Mouse (Mus musculus) midbrain, embryonic 12.5 days (tissue): ENCODE results near the gene Tmem151a. TPM values are rescaled to one million over a fixed set of nuclear protein-coding genes. Genes with fewer than 3 reads are reported as not detected.

ENCODE experiments used
- ATAC-seq: fragments of 200-750 bp; cut with Nextera tagmentation; 2 replicates; pipeline ENCODE4 v1.8.0; 2017; ENCODE audit warnings: low read depth, moderate TSS enrichment, moderate library complexity; ENCODE audit not compliant: low FRiP score
- H3K27ac ChIP-seq: fragments of 300-500 bp; sonication (generic); replicated peaks from 2 replicates; pipeline ENCODE4 v1.5.1; 2016; ENCODE audit warnings: mild to moderate bottlenecking
- H3K27me3 ChIP-seq: fragments of 300-500 bp; sonication (generic); 2 replicates; pipeline ENCODE4 v1.6.1; 2016; ENCODE audit warnings: mild to moderate bottlenecking
- H3K36me3 ChIP-seq: fragments of 300-500 bp; sonication (generic); 2 replicates; pipeline ENCODE4 v1.6.1; 2016
- H3K4me1 ChIP-seq: fragments of 300-500 bp; sonication (generic); 2 replicates; pipeline ENCODE4 v1.6.1; 2016
- H3K4me2 ChIP-seq: fragments of 300-500 bp; sonication (generic); replicated peaks from 2 replicates; pipeline ENCODE4 v1.6.1; 2016; ENCODE audit warnings: mild to moderate bottlenecking, moderate library complexity
- H3K4me3 ChIP-seq: fragments of 300-500 bp; sonication (generic); 2 replicates; pipeline ENCODE4 v1.5.1; 2016; ENCODE audit warnings: mild to moderate bottlenecking
- H3K9ac ChIP-seq: fragments of 300-500 bp; sonication (generic); replicated peaks from 2 replicates; pipeline ENCODE4 v1.6.1; 2016; ENCODE audit warnings: mild to moderate bottlenecking, moderate library complexity
- H3K9me3 ChIP-seq: fragments of 300-500 bp; sonication (generic); 2 replicates; pipeline ENCODE4 v1.6.1; 2016; ENCODE audit warnings: mild to moderate bottlenecking
- WGBS: fragments of 180-500 bp; shearing (Covaris S2); methylation state at CpG from one replicate; pipeline ENCODE4 v1.1.7; 2016; 5-methylcytosine and 5-hydroxymethylcytosine counted together
- polyA plus RNA-seq: library from polyadenylated mRNA; unstranded; fragments of >200 nt; fragmentation: Nextera tagmentation; extraction: Ambion mirVana; gene quantifications from 2 replicates; pipeline ENCODE4 v1.2.1, GENCODE M21; 2016

Tmem151a gene
- polyA plus RNA-seq, 1 experiment from 2014 or later = 2.0 TPM

DNA sequence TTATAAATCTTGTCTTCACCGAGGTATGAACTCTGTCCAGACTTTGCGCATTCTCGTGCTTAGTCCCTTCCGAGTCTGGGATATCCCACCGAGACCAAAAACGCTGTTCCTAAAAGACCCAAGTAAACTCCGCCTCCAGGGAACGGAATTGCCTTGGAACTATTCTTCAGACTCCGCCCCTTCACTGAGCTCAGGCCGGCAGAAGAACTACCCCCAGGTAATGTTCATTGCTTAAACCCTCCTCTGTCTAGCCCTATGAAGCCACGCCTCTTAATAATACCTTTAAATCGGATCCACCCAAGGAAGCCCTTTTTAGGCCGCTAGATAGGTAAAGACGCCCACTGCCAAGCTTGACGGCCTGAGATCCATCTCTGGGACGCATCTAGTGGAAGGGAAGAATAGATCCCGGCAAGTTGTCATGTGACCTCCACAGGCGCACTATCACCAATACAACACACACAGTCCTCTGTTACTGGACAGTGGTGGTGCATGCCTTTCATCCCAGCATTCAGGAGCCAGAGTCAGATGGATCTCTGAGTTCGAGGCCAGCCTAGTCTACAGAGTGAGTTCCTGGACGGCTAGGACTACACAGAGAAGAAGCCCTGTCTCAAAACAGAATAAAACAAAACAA is 12.8 kb downstream of the Tmem151a start:
- no peaks in the 10 kb centered on the region for H3K36me3 ChIP-seq
- H3K27ac ChIP-seq = 0 out of 2 replicates have a peak overlapping the region, but pooled peaks have one; percentile 66
- H3K4me3 ChIP-seq = peak overlapping the region; percentile 40
- peaks cover 61% of the 10 kb centered on the region for H3K27me3 ChIP-seq
- 3% methylated on average over 20 of the region's 20 CpGs for WGBS
- H3K4me2 ChIP-seq = peak overlapping the region; percentile 67
- H3K9me3 ChIP-seq = no peaks in the 10 kb centered on the region
- peaks cover 49% of the 10 kb centered on the region for H3K4me1 ChIP-seq
- peak overlapping the region; percentile 54 for H3K9ac ChIP-seq
- ATAC-seq = peak; percentile 11

DNA sequence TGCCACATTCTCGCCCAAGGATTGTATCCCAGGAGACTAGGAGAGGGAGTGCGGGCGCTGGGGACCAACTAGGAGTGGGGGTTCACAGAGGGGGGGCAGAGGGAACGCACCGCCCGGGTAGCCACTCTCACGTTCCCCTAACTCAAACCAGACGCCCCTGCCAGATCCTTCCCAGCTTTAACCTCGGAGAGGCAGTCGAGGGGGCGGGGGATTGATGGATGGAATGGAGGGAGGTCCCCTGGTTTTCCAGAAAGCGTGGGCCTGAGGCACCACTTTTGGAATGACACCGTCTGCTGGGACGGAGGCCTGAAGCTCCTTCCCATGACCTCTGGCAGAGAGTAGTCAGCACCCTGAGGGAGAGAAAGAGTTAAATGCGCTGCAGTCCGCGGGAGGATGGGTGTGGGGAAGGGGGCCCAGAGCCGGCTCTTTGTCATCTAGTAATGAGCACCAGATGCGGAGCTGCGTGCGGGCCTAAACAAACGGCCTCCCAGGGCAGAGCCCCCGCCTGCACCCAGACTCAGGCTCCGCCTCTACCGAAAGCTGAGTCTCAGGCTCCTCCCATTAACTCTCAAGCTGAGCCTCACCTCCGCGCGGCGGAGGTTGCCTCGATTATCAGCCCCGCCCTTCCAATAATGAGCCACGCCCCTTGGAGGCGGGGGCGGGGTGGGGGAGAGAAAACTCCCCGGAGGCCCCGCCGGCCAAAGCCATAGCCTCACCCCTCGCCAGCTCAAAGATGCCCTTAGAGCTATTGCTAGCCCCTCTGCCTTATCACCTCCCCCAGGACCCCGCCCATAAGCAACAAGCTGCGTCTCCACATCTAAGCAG is 13.6 kb downstream of the Tmem151a start:
- H3K36me3 ChIP-seq = no peaks in the 10 kb centered on the region
- peak overlapping the region; percentile 67 for H3K4me2 ChIP-seq
- H3K9me3 ChIP-seq = no peaks in the 10 kb centered on the region
- H3K4me1 ChIP-seq = peaks cover 57% of the 10 kb centered on the region
- peaks cover 69% of the 10 kb centered on the region for H3K27me3 ChIP-seq
- H3K4me3 ChIP-seq = peak overlapping the region; percentile 40
- H3K9ac ChIP-seq = peak overlapping the region; percentile 54
- peak overlapping the region; percentile 66 for H3K27ac ChIP-seq
- WGBS = 1% methylated on average over 39 of the region's 40 CpGs
- ATAC-seq = peak; percentile 85

DNA sequence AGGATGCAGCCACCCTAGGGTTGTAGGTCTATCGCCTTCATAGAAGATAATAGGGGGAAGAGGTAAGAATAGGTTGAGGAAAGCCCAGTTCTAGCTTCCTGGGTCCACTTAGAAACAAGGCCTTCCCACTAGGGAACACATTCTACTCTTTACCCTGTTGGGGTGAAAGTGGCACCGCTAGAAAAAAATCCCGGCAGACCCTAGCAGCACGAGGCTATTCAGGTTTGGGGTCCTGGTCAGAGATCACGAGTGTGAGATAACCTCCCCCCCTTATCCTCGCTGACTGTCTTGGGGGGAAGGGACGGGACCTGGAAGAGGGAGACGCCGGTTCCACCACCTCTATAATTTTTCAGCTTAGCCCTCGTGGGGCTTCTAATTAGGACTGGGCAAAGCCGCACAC is 14.3 kb downstream of the Tmem151a start:
- H3K4me2 ChIP-seq = peak overlapping the region; percentile 67
- no peak for ATAC-seq
- H3K4me1 ChIP-seq = peaks cover 57% of the 10 kb centered on the region
- no peaks in the 10 kb centered on the region for H3K36me3 ChIP-seq
- peaks cover 76% of the 10 kb centered on the region for H3K27me3 ChIP-seq
- H3K27ac ChIP-seq = peak overlapping the region; percentile 66
- peak overlapping the region; percentile 54 for H3K9ac ChIP-seq
- peak overlapping the region; percentile 40 for H3K4me3 ChIP-seq
- 7% methylated on average over 11 of the region's 11 CpGs for WGBS
- H3K9me3 ChIP-seq = no peaks in the 10 kb centered on the region

DNA sequence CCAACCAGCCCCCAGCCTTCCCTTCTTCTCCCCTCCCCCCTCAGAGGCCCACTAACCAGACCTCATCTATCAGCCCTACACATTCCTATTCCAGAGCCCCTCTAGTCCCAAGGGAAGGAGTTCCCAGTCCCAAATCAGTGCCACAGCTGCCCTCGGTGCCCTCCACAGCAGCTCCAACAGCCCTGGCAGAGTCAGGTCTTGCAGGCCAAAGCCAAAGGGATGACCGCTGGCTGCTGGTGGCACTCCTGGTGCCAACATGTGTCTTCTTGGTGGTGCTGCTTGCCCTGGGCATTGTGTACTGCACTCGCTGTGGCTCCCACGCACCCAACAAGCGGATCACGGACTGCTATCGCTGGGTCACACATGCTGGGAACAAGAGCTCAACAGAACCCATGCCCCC is 15.4 kb downstream of the Tmem151a start:
- no peak overlapping the region for H3K27ac ChIP-seq
- H3K4me2 ChIP-seq = peak overlapping the region; percentile 17; the same call in 1 of the 2 replicates

DNA sequence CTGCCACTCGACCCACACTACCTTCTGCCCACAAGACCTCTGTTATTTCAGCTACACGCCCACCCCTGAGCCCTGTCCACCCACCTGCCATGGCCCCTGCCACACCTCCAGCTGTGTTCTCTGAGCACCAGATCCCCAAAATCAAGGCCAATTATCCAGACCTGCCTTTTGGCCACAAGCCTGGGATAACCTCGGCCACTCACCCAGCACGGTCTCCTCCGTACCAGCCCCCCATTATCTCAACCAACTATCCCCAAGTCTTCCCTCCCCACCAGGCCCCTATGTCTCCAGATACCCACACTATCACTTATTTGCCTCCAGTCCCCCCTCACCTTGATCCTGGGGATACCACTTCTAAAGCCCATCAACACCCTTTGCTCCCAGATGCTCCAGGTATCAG is 15.8 kb downstream of the Tmem151a start:
- Histone ChIP-seq H3K9me3 (no peaks in the 10 kb centered on the region), H3K9ac (no peak overlapping the region), H3K4me3 (no peak overlapping the region), H3K36me3 (no peaks in the 10 kb centered on the region), H3K4me1 (peaks cover 57% of the 10 kb centered on the region), H3K27ac (no peak overlapping the region), H3K4me2 (no peak overlapping the region; the same call in 1 of the 2 replicates), H3K27me3 (peaks cover 82% of the 10 kb centered on the region)
- WGBS = 88% methylated on average over 5 of the region's 5 CpGs
- ATAC-seq = no peak

More for the DNA sequence above, 15.4 kb downstream of the Tmem151a start:
- Histone ChIP-seq H3K27me3 (peaks cover 82% of the 10 kb centered on the region), H3K9ac (no peak overlapping the region), H3K4me3 (no peak overlapping the region), H3K4me1 (peaks cover 57% of the 10 kb centered on the region), H3K9me3 (no peaks in the 10 kb centered on the region), H3K36me3 (no peaks in the 10 kb centered on the region)
- WGBS = 76% methylated on average over 7 of the region's 7 CpGs
- ATAC-seq = no peak

DNA sequence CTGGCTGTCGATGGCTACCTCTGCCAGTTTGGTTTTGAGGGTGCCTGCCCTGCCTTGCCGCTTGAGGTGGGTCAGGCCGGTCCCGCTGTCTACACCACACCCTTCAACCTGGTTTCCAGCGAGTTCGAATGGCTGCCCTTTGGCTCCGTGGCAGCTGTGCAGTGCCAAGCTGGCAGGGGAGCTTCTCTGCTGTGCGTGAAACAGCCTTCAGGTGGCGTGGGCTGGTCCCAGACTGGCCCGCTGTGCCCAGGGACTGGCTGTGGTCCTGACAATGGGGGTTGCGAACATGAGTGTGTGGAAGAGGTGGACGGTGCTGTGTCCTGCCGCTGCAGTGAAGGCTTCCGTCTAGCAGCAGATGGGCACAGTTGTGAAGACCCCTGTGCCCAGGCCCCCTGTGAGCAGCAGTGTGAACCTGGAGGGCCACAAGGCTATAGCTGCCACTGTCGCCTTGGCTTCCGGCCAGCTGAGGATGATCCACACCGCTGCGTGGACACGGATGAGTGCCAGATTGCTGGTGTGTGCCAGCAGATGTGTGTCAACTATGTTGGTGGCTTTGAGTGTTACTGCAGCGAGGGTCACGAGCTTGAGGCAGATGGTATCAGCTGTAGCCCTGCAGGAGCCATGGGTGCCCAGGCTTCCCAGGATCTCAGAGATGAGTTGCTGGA is 16.6 kb downstream of the Tmem151a start:
- H3K4me1 ChIP-seq = peaks cover 57% of the 10 kb centered on the region
- WGBS = 42% methylated on average over 21 of the region's 21 CpGs
- peak overlapping the region; percentile 86 for H3K4me2 ChIP-seq
- ATAC-seq = no peak
- no peaks in the 10 kb centered on the region for H3K9me3 ChIP-seq
- H3K9ac ChIP-seq = peak overlapping the region; percentile 64
- peak overlapping the region; percentile 46 for H3K4me3 ChIP-seq
- no peak overlapping the region for H3K27ac ChIP-seq
- no peaks in the 10 kb centered on the region for H3K36me3 ChIP-seq
- peaks cover 74% of the 10 kb centered on the region for H3K27me3 ChIP-seq

DNA sequence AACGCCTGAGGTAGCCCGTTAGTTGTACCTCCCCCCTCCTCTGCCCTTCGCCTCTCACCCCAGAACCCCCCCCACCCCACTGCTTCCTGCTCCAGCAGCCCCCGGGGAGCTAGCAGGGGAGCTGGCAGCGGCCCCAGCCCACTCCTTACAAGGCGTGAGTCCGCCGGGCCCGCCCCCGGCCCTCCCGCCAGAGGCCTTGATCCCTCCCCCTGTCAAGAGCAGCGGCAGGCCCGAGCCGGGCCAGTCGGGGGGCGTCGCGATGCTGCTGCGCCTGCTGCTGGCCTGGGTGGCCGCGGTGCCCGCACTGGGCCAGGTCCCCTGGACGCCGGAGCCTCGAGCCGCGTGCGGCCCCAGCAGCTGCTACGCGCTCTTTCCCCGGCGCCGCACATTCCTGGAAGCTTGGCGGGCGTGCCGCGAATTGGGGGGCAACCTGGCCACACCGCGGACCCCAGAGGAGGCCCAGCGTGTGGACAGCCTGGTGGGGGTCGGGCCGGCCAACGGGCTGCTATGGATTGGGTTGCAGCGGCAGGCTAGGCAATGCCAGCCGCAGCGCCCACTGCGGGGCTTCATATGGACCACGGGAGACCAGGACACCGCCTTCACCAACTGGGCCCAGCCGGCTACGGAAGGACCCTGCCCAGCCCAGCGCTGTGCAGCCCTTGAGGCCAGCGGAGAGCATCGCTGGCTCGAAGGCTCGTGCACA is 17.3 kb downstream of the Tmem151a start, which contains the start of gene Cd248:
Gene Cd248 (plus strand): TSS at position 212 of the 703 bp plus-strand sequence.
- H3K4me3 ChIP-seq = peak within 1 kb of the TSS; percentile 46
- 2% methylated on average over 53 of the region's 56 CpGs for WGBS
- peak within 1 kb of the TSS; percentile 22; the same call in 1 of the 2 replicates for H3K27ac ChIP-seq
- ATAC-seq = peak; percentile 10; the same call in 1 of the 2 replicates
- H3K4me1 ChIP-seq = peaks cover 56% of the 10 kb centered on the region
- peak within 1 kb of the TSS; percentile 64 for H3K9ac ChIP-seq
- no peaks in the 10 kb centered on the region for H3K9me3 ChIP-seq
- peaks cover 70% of the 10 kb centered on the region for H3K27me3 ChIP-seq
- no peaks in the 10 kb centered on the region for H3K36me3 ChIP-seq
- peak within 1 kb of the TSS; percentile 86 for H3K4me2 ChIP-seq

DNA sequence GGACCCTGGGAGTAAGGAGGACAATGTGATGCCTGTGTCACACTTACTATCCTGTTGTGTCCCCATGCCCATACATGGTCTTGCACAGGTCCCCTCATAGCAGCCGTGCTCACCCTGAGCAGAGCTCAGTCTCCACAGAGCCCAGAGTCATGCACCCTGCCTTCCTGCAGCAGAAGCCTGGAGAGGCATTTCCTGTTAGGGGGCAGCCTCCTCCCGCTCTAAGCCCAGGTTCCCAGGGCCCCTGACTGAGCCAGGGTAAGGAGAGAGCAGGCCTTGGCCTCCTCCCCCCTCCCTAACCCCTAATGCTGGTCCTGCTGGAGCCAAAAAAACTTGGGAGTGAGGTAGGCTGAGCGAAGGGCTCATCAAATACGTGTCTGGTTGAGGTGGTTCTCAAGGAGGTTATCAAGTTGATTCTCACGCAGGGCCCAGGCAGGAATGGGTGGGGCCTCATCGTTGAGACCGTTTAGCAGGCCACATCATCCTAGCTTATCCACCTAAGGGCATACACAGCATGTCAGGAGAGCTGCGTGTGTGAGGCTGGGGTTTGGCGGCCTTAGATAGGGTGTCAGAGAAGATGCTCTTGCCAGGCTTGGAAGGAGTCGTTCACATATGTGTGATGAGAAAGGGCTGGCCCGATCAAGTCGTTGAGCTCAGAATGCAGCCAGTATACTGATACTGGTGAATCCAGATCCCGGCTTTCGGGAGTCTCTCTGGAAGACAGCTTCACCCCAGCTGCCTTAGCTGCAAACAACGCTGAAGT is 18.1 kb downstream of the Tmem151a start:
- Histone ChIP-seq H3K4me1 (peaks cover 48% of the 10 kb centered on the region), H3K9me3 (no peaks in the 10 kb centered on the region), H3K27ac (no peak overlapping the region), H3K27me3 (peaks cover 70% of the 10 kb centered on the region), H3K9ac (peak overlapping the region; percentile 64), H3K36me3 (no peaks in the 10 kb centered on the region), H3K4me2 (peak overlapping the region; percentile 86), H3K4me3 (peak overlapping the region; percentile 46)
- no peak for ATAC-seq
- WGBS = 9% methylated on average over 15 of the region's 15 CpGs

DNA sequence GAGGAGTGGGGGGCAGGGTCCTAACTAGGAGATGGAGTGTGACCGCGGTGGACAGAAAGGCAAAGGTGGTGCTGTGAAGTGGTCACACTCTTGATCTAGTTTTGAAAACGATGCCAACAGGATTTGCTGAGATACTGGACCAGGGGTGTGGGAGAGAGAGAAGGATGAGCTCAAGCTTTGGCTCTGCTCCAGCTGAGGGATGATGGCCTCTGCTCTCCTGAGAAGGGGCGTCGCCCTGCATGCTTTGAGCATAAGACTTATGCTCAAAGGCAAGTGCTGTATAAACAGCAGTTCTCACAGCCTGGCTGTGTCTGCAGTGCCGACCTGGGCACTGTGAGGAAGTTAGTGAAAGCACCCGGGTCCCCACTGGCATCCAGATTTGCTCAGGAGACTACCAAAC is 20.2 kb downstream of the Tmem151a start:
- peaks cover 41% of the 10 kb centered on the region for H3K4me1 ChIP-seq
- no peak for ATAC-seq
- H3K4me3 ChIP-seq = no peak overlapping the region
- 73% methylated on average over 7 of the region's 7 CpGs for WGBS
- H3K36me3 ChIP-seq = no peaks in the 10 kb centered on the region
- no peak overlapping the region for H3K27ac ChIP-seq
- H3K4me2 ChIP-seq = no peak overlapping the region
- no peaks in the 10 kb centered on the region for H3K9me3 ChIP-seq
- peaks cover 62% of the 10 kb centered on the region for H3K27me3 ChIP-seq
- no peak overlapping the region for H3K9ac ChIP-seq

DNA sequence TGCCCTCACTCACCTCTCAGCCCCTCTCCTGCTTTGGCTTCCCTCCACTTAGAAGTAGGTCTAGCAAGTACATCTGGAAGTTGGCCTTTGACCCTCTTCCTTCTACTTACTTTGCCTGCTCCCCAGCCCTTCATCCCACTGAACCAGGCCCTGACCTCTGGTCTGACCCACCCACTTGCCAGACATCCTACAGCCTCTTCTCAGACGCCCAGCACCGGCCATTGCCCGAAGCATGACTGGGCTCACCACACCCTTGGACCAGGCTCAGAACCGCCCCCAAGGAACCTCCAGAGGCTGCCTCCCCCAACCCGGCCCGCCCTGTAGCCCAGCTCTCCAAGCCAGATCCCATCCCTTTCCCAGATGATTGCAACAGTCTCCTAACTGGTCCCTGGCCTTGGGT is 22.9 kb downstream of the Tmem151a start:
- no peak overlapping the region for H3K9ac ChIP-seq
- H3K4me2 ChIP-seq = no peak overlapping the region
- WGBS = 79% methylated on average over 6 of the region's 6 CpGs
- H3K27ac ChIP-seq = no peak overlapping the region
- ATAC-seq = no peak
- no peak overlapping the region for H3K4me3 ChIP-seq
- peaks cover 31% of the 10 kb centered on the region for H3K4me1 ChIP-seq
- no peaks in the 10 kb centered on the region for H3K9me3 ChIP-seq
- peaks cover 43% of the 10 kb centered on the region for H3K27me3 ChIP-seq
- no peaks in the 10 kb centered on the region for H3K36me3 ChIP-seq

DNA sequence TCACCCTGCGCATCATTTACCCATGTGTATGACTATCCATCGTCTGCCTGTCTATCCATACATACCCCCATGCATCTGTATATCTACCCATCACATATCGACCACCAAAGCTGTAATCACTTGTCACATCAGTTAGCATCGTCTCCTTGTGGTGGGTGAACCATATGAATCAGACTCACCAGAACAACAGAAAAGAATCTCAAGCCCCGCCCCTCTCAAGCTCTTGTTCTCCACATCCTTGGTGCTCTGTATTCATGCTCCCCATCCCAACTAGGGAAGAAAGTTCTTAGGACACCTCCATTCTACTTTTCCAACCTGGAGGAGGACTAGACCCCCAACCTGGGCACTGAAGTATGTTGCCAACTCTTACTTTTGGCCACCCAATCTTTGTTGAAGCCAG is 23.3 kb downstream of the Tmem151a start:
- no peak for ATAC-seq
- peaks cover 27% of the 10 kb centered on the region for H3K4me1 ChIP-seq
- H3K27ac ChIP-seq = no peak overlapping the region
- WGBS = 87% methylated on average over 5 of the region's 5 CpGs
- no peak overlapping the region for H3K9ac ChIP-seq
- H3K4me3 ChIP-seq = no peak overlapping the region
- H3K9me3 ChIP-seq = no peaks in the 10 kb centered on the region
- H3K27me3 ChIP-seq = peaks cover 39% of the 10 kb centered on the region
- H3K36me3 ChIP-seq = no peaks in the 10 kb centered on the region
- no peak overlapping the region for H3K4me2 ChIP-seq
